Mouse (Mus musculus): ENCODE data around the gene Mfsd12. TPM values are rescaled to one million over a fixed set of nuclear protein-coding genes. Genes with fewer than 3 reads are reported as not detected.

The Mfsd12 gene
- polyA plus RNA-seq, 2 experiments from 2014 or later: 1.3 to 1.5 TPM

DNA sequence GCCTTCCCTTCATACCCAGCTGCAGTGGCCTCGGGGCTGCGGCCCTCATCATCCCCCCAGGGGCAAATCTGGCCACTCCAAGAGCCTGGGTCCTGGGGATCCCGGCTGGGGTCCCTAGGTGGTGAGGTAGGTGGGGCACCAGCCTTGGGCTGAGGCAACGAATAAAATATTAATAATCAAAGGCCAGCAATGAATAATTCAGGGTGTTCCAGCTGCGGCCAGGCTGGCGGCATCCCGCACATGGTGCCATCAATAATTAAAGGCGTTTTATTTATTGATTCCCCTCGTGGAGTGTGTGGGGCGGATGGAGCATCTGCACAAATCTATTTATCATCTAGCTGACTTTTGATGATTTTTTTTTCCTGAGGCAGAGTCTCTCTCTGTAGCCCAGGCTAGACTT lies 46.2 kb downstream of the Mfsd12 start:
- ATAC-seq: no peak

DNA sequence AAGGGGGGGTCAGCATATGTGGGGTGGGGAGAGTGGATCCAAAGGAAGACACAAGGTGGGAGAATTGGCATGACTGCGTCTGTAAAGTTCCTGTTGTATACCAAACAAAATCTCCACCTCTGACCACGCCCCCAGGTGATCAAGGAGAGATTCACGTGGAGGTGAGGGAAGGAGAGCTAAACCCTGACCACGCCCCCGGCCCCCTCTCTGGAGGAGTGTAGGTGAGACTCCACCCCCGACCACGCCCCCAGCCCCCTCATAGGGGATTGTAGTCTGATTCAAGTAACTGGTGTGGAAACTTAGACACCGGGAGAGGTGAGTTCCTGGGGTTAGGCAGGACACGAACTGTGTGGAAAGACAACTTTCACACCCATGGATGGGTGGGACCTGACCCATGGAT lies 46.8 kb downstream of the Mfsd12 start:
- no peak for ATAC-seq

- ATAC-seq: no peak
Observed at GRCm38 (mm10) chr10:81404720-81405119, 47.4 kb downstream of the Mfsd12 start.

GRCm38 (mm10) chr10:81405588-81406201 lies 48.4 kb downstream of the Mfsd12 start:
- ATAC-seq: peak; percentile 25

- no peak for ATAC-seq
Observed at GRCm38 (mm10) chr10:81406504-81407440, 49.5 kb downstream of the Mfsd12 start.

- peak; percentile 89 for ATAC-seq
Observed at GRCm38 (mm10) chr10:81407539-81408423, 50.5 kb downstream of the Mfsd12 start.

DNA sequence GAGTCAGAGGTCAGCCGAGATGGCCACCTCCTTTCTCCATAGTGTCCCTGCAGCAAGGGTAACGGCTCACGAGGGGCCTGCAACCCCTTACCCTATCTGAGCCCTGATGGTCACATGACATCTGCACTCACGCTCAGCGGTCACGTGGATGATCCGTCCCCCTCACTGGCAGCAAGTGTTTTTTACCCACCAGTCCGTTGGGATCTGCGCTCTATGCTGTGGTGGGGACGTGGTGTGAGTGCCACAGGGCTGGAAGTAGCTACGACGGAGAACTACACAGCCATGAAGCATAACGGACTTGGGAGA lies 51.1 kb downstream of the Mfsd12 start:
- no peak for ATAC-seq

DNA sequence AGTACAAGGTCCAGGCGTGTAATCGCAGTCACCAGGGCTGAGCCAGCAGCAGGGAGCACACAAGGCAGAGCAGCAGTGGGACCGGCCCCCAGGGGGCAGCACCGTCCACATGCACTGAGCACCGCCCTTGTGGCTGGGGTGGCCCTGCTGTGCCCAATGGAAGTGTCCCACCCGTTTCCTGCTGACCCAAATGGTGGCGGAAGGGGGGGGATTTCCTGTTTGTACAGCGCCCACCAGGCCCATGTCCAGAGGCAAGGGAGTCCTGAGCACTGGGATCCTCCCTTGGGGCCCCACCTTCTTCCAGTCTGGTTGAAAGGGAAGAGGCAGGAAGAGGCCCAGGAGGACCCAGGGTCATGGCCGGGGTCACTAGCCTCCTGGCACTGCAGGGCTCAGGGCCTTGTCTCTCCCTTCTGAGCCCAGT lies 51.6 kb downstream of the Mfsd12 start:
- peak; percentile 36 for ATAC-seq

DNA sequence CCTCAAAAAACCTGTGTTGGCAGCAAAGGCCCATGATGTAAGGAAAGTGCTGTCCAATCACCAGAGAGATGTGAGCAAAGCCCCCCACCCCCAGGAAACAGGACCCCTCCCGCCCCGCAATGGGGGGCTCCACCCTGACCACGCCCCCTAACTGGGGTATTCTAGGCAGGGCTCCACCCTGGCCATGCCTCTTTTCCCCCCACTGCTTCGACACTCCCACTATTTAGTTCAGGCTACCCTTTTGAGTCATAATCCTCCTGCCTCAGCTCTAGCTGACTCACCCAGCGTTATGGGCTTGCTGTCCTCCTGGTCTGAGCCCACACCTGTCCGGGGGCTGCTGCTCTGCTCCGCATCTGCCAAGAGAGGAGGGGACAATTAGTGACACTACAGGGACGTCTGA lies 52.0 kb downstream of the Mfsd12 start:
- no peak for ATAC-seq

DNA sequence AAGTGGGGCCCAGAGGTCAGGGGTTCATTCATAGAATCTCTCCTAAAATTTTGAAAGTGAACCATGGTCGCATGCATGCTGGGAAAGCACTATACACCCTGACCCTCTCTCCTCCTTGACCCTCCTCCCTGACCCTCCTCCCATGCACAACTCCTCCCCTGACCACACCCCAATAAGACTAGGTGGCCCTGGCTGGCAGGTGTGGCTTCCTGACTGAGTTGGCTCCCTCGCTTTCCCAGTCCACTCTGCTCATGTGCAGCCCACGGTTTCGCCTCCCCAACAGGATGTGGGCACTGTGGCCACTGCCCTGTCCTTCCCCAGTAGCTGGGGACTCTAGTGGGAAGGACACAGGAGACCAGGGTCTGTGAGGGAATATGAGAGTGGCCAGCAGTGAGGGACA lies 53.1 kb downstream of the Mfsd12 start:
- ATAC-seq: no peak

DNA sequence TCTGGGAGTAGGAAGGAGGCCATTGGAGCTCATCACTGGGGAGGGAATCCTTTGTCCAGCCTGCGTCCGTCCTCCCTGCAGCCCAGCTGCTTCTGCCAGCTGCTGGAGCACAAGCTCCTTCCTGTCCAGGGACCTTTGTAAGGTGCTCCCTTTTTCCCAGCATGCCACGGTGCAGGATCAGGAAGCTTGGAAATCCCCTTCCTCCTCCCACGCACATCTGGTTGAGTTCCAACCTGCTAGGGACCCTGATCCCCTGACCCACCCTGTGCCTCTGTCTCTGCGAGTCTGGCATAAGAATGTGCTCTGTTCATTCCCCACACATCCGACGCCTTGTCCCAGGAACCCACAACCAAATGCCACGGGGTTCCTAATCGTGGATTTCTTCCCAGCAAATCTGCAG lies 53.7 kb downstream of the Mfsd12 start:
- ATAC-seq: no peak

GRCm38 (mm10) chr10:81411471-81412400 lies 54.4 kb downstream of the Mfsd12 start:
- ATAC-seq: no peak

- ATAC-seq: no peak
Observed at GRCm38 (mm10) chr10:81412586-81413309, 55.5 kb downstream of the Mfsd12 start.

DNA sequence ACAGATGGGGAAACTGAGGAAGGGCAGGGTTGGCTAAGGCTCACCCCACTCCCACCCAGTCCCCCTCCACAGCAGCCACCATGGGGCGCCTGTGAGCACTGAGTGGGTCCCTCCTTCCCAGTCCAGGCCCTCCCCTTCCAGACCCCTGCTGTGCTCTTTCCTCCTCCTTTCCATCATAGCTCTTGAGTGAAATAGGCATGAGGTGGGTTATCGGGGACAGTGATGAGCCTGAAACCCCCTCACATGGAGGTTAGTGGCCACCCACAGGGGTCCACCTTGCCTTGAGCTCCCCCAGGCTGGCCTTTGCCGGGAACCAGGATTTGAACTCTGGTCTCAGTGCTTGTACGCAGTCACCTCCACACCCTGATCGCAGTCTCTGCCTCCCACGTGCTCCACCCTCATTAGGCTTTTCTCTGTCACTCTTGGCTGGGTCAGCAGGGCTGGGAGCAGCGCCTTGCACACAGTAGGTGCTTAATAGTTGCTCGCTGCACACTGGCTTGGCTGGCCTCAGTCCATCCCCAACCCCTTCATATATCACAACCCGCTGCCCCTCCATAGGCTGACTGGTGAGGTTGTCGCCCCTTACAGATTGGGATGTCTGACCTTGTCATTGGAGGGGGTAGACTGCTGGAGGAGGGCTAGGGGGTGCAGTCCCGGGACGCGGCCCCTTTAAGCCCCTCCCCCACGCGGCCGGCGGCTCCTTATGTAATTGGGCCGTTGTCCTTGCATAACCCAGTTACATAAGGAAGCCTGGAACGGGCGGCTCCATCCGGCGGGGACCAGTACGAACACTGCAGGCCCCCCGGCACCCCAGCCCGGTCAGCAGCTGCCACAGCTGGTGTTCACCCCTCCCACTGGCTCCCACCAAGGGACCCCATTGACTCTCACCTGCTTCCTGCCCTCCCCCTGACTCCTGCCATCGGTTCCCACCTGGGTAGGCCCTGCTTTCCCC lies 56.3 kb downstream of the Mfsd12 start:
- no peak for ATAC-seq

GRCm38 (mm10) chr10:81414682-81415081 lies 57.4 kb downstream of the Mfsd12 start:
- no peak for ATAC-seq

DNA sequence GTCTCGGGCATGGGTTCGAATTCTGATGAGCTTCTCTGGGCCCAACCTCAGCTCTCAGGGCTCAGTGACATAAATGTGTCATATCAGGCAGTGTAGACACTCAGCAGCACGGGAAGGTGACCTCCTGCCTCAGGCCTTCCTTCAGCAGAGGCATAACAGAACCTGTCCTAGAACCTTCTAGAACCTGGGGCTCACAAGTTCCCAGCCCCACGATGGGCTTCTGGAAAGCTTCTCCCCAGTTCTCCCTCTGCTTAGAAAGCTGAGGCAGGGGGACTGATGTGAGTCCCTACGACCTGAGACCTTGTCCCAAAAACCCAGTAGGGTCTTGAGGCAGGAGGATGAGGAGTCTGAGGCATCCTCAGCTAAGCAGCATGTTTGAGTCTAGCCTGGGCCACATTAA lies 57.9 kb downstream of the Mfsd12 start:
- no peak for ATAC-seq
